Mouse (Mus musculus) embryonic stem cell, embryonic (primary cell): ENCODE measurements around the gene Als2.

ENCODE experiments used
- CTCF ChIA-PET, 4 experiments: fragments of 300-600 bp in 2 of 4; fragments of 350-600 bp in 2 of 4; sonication (Branson Sonifier 250); formaldehyde crosslinking; loops; one replicate each; lab custom pipeline; 2022; ENCODE audit warnings: inconsistent platforms in 2 of 4; lab: Charles Lee
- POLR2A ChIA-PET, 4 experiments: fragments of 300-600 bp in 2 of 4; fragments of 350-600 bp in 2 of 4; sonication (Branson Sonifier 250); formaldehyde crosslinking; loops; one replicate each; lab custom pipeline; 2022; ENCODE audit warnings: antibody characterized with exemption in 4 of 4, inconsistent platforms in 1 of 4; lab: Charles Lee

Als2 gene

DNA sequence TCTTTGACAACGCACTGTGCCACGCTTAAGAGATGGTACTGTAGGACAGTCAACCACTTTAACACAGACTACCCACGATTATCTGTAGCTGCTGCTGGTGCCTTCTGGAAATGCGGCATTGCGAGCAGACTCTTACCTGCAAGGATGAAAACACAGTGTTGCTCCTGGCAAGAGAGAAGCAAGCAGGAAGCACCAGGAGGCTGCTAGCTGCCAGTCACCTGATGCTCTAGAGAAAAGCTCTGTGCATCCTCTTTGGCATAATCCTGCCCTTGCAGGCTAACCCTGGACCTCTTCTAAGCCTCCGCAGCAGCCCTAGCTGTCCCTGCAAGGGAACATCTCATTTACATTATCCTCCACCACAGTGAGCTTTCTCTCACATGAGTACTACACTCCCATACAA lies 75.6 kb downstream of the Als2 start:
- POLR2A ChIA-PET: interaction anchor here in 1 of 4 experiments (2.3 kb wide), 1 partner anchor 75 kb away, joined by 6 read pairs; the partner anchor contains the start of gene Als2
- CTCF ChIA-PET: interaction anchor here in 2 of 4 experiments (0.6 to 1.1 kb wide), 3 partner anchors 11 to 933 kb away, joined by 3 to 5 read pairs (median 5); no protein-coding TSS in a partner anchor

DNA sequence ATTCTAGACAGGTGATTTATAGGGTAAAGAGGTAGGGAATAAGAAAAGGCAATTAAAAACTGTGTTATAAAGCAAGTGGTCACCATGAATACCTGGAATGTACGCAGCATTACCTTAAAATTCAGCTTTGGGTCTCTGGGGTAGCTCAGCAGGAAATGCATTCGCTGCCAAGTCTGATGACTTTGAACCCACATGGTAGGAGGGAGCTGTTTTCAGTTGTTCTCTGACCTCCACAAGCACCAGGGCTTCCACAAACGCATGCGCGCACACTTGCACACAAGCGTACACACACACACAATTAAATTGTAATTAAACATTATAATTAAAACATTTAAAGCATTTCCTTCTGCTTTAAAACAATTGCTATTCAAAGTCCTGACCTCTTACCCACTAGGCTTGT lies 76.2 kb downstream of the Als2 start:
- POLR2A ChIA-PET: interaction anchor here in 1 of 4 experiments (2.3 kb wide), 1 partner anchor 76 kb away, joined by 6 read pairs; the partner anchor contains the start of gene Als2
- CTCF ChIA-PET: no interaction called here

DNA sequence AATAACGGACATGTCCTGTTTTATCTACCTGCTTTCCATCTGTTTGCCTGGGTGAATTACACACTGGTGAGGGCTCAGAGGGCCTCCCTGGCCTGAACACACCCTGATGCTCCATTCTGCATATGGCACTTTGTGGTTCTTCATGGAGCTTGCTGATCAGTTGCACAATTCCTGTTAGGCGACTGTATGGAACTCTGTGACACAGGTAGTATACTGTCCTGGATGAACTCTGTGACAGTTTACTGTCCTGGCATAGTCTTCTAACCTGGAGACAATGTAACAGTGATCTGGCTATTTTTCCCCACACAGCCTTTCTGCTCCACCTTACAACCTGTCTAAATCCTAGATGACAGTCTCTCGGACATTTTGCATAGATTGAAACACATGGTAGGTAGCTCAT lies 77.9 kb downstream of the Als2 start:
- CTCF ChIA-PET: no interaction called here
- POLR2A ChIA-PET: interaction anchor here in 1 of 4 experiments (0.5 to 2.3 kb wide), 2 partner anchors 78 to 88 kb away, joined by 3 to 6 read pairs; partner anchors contain the start of gene Als2

GRCm38 (mm10) chr1:59158498-59158897 lies 78.5 kb downstream of the Als2 start:
- ChIA-PET POLR2A (no interaction called here), CTCF (no interaction called here)

GRCm38 (mm10) chr1:59157846-59158245 lies 79.2 kb downstream of the Als2 start:
- ChIA-PET CTCF (interaction anchor here in 1 of 4 experiments (0.6 kb wide), 1 partner anchor 427 kb away, joined by 6 read pairs; no protein-coding TSS in a partner anchor), POLR2A (no interaction called here)

DNA sequence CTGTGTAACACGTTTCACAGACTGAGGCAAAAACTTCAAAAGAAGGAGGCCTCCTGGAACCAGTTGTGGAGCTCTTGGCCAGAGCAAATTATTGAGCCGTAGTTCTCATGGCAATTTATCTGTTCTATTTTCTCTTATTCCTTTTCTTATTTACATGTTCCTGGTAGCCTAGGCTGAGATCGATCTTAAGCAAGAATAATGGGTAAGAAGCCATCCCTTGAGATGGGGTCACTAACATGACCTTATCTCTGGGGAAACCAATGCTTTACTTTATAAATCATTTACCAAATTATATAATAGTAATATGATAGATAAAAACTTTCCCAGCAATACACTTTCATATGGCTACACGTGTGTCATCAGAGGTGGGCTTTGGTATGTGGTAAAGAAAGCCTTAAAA lies 84.7 kb downstream of the Als2 start:
- CTCF ChIA-PET: no interaction called here

GRCm38 (mm10) chr1:59150542-59150941 lies 86.5 kb downstream of the Als2 start:
- ChIA-PET POLR2A (interaction anchor here in 3 of 4 experiments (0.6 to 1.3 kb wide), 4 partner anchors 12 to 87 kb away, joined by 3 to 5 read pairs (median 4); partner anchors contain the start of genes Als2 (in 1 of the 3) and Mpp4 (in 1 of the 3)), CTCF (interaction anchor here in 2 of 4 experiments (0.6 to 1.6 kb wide), 3 partner anchors 11 to 87 kb away, joined by 3 to 5 read pairs (median 4); no protein-coding TSS in a partner anchor)

More for the DNA sequence above, 84.7 kb downstream of the Als2 start:
- POLR2A ChIA-PET: no interaction called here

DNA sequence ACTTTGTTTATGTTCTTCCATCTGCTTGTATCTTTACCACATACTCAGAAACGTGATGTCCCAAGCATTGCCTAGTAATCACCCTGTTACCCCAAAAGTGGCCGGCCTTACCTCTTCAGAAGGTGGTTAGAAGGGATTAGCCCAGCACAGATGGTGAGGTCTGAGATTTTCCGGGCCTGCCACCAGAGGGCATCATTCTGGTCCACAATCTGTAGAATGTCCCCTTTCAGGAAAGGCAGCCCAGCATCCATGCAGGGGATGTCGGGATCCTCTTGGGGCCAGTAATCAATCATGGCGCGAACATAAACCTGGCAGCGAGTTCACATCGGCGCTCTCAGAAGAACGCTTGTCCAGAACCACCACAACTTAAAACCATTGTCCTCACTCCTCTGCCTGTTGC lies 92.5 kb downstream of the Als2 start:
- ChIA-PET CTCF (interaction anchor here in 2 of 4 experiments (0.9 to 1.5 kb wide), 5 partner anchors 11 to 342 kb away, joined by 3 to 10 read pairs (median 5); partner anchors contain the start of gene Als2 (in 2 of the 2)), POLR2A (no interaction called here)

DNA sequence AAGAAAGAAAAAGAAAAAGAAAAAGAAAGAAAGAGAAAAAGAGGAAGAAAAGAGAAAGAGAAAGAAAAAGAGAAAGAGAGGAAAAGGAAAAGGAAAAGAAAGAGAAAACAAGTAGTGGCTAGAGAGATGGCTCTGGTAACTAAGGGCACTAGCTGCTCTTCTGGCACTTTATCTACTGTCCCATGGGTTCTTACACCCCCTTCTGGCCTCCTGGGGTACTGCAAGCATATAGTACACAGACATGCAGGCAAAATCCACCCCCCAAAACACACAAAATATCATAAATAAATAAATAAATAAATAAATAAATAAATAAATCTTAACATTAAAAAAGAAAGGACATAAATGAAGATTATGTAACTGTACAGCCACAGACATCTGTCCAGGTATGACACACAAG lies 94.2 kb downstream of the Als2 start:
- POLR2A ChIA-PET: interaction anchor here in 2 of 4 experiments (0.8 to 1.0 kb wide), 2 partner anchors 94 to 95 kb away, joined by 4 to 7 read pairs; partner anchors contain the start of gene Als2 (in 1 of the 2)
- CTCF ChIA-PET: interaction anchor here (0.6 to 1.9 kb wide), 30 partner anchors 8 to 606 kb away, joined by 3 to 16 read pairs (median 4); partner anchors contain the start of gene Als2 (in 2 of the 4)

DNA sequence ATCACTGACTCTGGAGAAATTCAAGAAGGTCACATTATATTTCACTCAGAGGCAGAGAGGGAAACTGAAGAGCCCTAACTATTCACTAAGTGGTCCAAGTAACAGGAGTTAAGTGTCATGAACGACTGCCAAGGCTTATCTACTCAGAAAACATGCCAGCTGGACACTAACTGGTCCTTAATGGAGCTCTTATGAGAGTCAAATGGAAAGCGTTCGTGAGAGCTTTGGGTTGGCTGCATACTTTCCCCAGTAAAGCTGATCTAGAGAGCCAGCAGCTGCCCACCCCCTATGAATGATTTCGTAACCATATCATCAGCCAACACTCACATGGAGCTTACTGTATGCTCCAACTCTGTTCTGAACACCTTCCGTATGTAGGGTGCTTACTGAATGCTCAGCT lies 102.6 kb downstream of the Als2 start:
- ChIA-PET POLR2A (interaction anchor here in 2 of 4 experiments (0.7 to 1.2 kb wide), 3 partner anchors 11 to 127 kb away, joined by 3 read pairs; no protein-coding TSS in a partner anchor), CTCF (interaction anchor here in 1 of 4 experiments (2.9 kb wide), 1 partner anchor 8 kb away, joined by 8 read pairs; no protein-coding TSS in a partner anchor)

DNA sequence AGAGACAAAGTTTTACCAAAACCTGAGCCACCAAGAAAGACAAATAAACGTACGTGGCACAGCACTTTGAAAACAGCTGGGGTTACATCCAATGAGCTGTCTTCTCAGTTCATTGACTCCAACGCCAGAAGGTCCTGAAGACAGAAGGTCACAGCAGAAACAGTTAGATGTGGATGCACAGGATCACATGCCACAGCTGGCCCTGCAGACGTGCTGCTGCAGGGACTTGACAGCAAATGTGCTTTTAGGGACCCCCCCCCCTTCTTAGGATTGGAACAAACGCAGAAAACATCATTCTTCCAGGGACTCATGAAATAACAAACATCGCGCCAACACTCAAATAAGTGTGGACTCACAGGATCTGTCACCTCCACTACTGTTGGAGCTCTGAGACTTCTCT lies 108.2 kb downstream of the Als2 start:
- ChIA-PET CTCF (interaction anchor here in 1 of 4 experiments (1.2 to 1.5 kb wide), 2 partner anchors 14 to 494 kb away, joined by 3 to 4 read pairs; no protein-coding TSS in a partner anchor), POLR2A (no interaction called here)

DNA sequence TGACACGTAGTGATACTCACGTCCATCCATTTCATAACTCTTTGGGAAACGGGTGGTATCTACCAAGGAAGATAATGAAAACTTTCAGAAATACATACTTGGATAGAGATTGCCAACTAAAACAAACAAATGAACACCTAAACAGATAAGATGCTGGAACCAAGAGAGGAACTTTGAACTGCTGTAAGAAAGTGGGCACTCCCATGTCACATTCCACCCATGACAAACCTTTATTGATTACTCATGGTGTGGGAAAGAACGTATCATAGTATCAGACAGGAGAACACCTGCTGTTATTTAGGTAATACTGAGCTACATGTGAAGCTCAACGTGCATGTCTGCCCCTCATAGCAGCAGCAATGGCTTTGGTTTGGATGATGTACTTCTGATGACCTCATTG lies 111.5 kb downstream of the Als2 start:
- CTCF ChIA-PET: no interaction called here
- POLR2A ChIA-PET: no interaction called here

- ChIA-PET POLR2A (interaction anchor here in 3 of 4 experiments (0.6 to 1.4 kb wide), 9 partner anchors 9 to 695 kb away, joined by 3 to 11 read pairs (median 4); partner anchors contain the start of genes Stradb (in 2 of the 3), Trak2 (in 2 of the 3) and Als2 (in 1 of the 3)), CTCF (interaction anchor here in 3 of 4 experiments (0.8 to 1.6 kb wide), 3 partner anchors 11 to 620 kb away, joined by 3 to 8 read pairs (median 4); partner anchors contain the start of gene Als2 (in 1 of the 3))
These were observed 117.1 kb downstream of the Als2 start, which contains the start of gene Tmem237 for GRCm38 (mm10) chr1:59119720-59120457. TSS of gene Tmem237 (minus strand) at chr1:59120408.
